Comparison of ENCODE assay signal across 8 mouse cellular contexts in genomic region chrX:48694460-48694859, GRCm38 (mm10). TPM values are rescaled to one million over a fixed set of nuclear protein-coding genes. Genes with fewer than 3 reads are reported as not detected.
DNase-seq lines count a peak whose midpoint lies in the region; ATAC-seq and TF ChIP-seq lines count a peak whose summit lies in the region.

No protein-coding gene starts in this region.

- peaks cover 11% of the 10 kb centered on the region; the same call in 1 of the 2 replicates for H3K36me3 ChIP-seq in heart, embryonic 12.5 days
- H3K36me3 ChIP-seq in G1E (replicated peaks), result peaks cover 19% of the 10 kb centered on the region

- DNase-seq in heart, adult 11 months, result no peak
- peak; percentile 16 for DNase-seq in G1E (ENCODE audit: low spot score)
- DNase-seq in right cerebral cortex, postnatal 10 days (ENCODE audit: low spot score in 2 of 2), result no peak
- no peak for DNase-seq in spleen, adult 12 weeks (ENCODE audit: low spot score)
- DNase-seq in gastrocnemius, postnatal 25 days, result no peak

- TF ChIP-seq CTCF in G1E (IDR thresholded peaks at IDR 0.05; ENCODE audit: low read depth, low read length), result no peak

- H3K4me3 ChIP-seq in heart, embryonic 12.5 days, result peak overlapping the region; percentile 77
- H3K4me3 ChIP-seq in G1E (ENCODE audit: low read depth, low read length), result peak overlapping the region; percentile 76; the same call in 1 of the 2 replicates

- peak overlapping the region; percentile 69 for H3K4me2 ChIP-seq in heart, embryonic 12.5 days

- 14% methylated on average over 6 of the region's 6 CpGs for WGBS in heart, embryonic 12.5 days

- H3K9me3 ChIP-seq in heart, embryonic 12.5 days (replicated peaks), result no peaks in the 10 kb centered on the region
- no peaks in the 10 kb centered on the region for H3K9me3 ChIP-seq in G1E (replicated peaks)

- 0 out of 2 replicates have a peak, but pooled peaks cover 9% of the 10 kb centered on the region for H3K4me1 ChIP-seq in heart, embryonic 12.5 days (replicated peaks)
- peaks cover 13% of the 10 kb centered on the region for H3K4me1 ChIP-seq in G1E (ENCODE audit: insufficient read depth, low read depth, low read length)

- no peak overlapping the region for H3K27ac ChIP-seq in heart, embryonic 12.5 days (ENCODE audit: poor library complexity, severe bottlenecking)

- H3K9ac ChIP-seq in heart, embryonic 12.5 days, result no peak overlapping the region

- ATAC-seq in heart, embryonic 12.5 days (ENCODE audit: insufficient number of reproducible peaks, low FRiP score), result peak; percentile 36; the same call in 1 of the 2 replicates
- ATAC-seq in G1E (ENCODE audit: extremely low read depth, insufficient number of reproducible peaks, low FRiP score, poor library complexity, severe bottlenecking), result peak; percentile 56
- peak; percentile 65 for ATAC-seq in granulocyte monocyte progenitor cell, adult 5-6 weeks (replicated peaks; ENCODE audit: poor library complexity, severe bottlenecking)
- ATAC-seq in megakaryocyte, adult 5-6 weeks (ENCODE audit: poor library complexity, severe bottlenecking), result peak; percentile 8; the same call in 1 of the 2 replicates

- no peaks in the 10 kb centered on the region for H3K27me3 ChIP-seq in heart, embryonic 12.5 days (replicated peaks)
- H3K27me3 ChIP-seq in G1E (ENCODE audit: insufficient read depth, low read length), result no peaks in the 10 kb centered on the region

RNA-seq across cellular contexts. Expression of gene Rbmx2, which starts 0.3 kb away (rescaled TPM):
- 17.0 and 17.8 TPM in 2 replicates for polyA plus RNA-seq in heart, embryonic 12.5 days (2016; fragmentation: Nextera tagmentation; extraction: Ambion mirVana)
- total RNA-seq in G1E (2014; fragmentation: Nextera tagmentation) (16.2 and 17.0 TPM in 2 replicates), G1E (2017) (19.9 and 20.7 TPM in 2 replicates)
- 11.2 and 11.4 TPM in 2 replicates for polyA plus RNA-seq in G1E (2012)
- 15.6 and 17.7 TPM in 2 replicates for total RNA-seq in granulocyte monocyte progenitor cell, adult 5-6 weeks (2014; fragmentation: Nextera tagmentation)
- total RNA-seq in granulocyte monocyte progenitor cell, adult 5-6 weeks (2017), result 21.2 and 23.7 TPM in 2 replicates
- 13.5 and 14.3 TPM in 2 replicates for total RNA-seq in megakaryocyte, adult 5-6 weeks (2015)
- 12.9 and 15.6 TPM in 2 replicates for total RNA-seq in megakaryocyte, adult 5-6 weeks (2017)
- total RNA-seq in gastrocnemius, postnatal 25 days (2021), result 1 to 10 TPM in 1 of 2 experiments, under 1 TPM in 1; 0.94 to 1.2 TPM

RNA-seq across cellular contexts. Expression of gene Gpr119, which starts 20.2 kb away (rescaled TPM):
- not detected in 2 replicates for polyA plus RNA-seq in heart, embryonic 12.5 days (2016; fragmentation: Nextera tagmentation; extraction: Ambion mirVana)
- not detected in 2 replicates for total RNA-seq in G1E (2014; fragmentation: Nextera tagmentation)
- not detected in 2 replicates for total RNA-seq in G1E (2017)
- polyA plus RNA-seq in G1E (2012), result not detected in 2 replicates
- not detected in 2 replicates for total RNA-seq in granulocyte monocyte progenitor cell, adult 5-6 weeks (2014; fragmentation: Nextera tagmentation)
- total RNA-seq in granulocyte monocyte progenitor cell, adult 5-6 weeks (2017), result not detected in 2 replicates
- 0.18 TPM in 1 of 2 replicates, not detected in the other for total RNA-seq in megakaryocyte, adult 5-6 weeks (2015)
- not detected in 2 replicates for total RNA-seq in megakaryocyte, adult 5-6 weeks (2017)
- total RNA-seq in gastrocnemius, postnatal 25 days (2021), result not detected

Comparison
In these comparisons a context has a peak if more than half of its experiments do, and no peak if none do; other contexts are left out.
1. ATAC-seq: peak in every context shown above with its lines; median percentile 65 in granulocyte monocyte progenitor cell, adult 5-6 weeks; 56 in G1E; 36 in heart, embryonic 12.5 days; 8 in megakaryocyte, adult 5-6 weeks.
2. RNA of gene Rbmx2, which starts 0.3 kb away (total RNA-seq): 15.6 to 23.7 TPM in granulocyte monocyte progenitor cell, adult 5-6 weeks, 16.2 to 20.7 TPM in G1E and 12.9 to 15.6 TPM in megakaryocyte, adult 5-6 weeks; 0.94 to 1.2 TPM in gastrocnemius, postnatal 25 days; every median in the first group is over 4 times any median in the second.